Mouse (Mus musculus): ENCODE results near the gene Gm17482. TPM values are rescaled to one million over a fixed set of nuclear protein-coding genes. Genes with fewer than 3 reads are reported as not detected.
"Not testable (repeated sequence)": the region's sequence is repeated elsewhere in the genome, so short reads cannot be mapped to it uniquely, and the experiment has no call there.

Gene Gm17482
- not detected for total RNA-seq (2021)

- no peak for DNase-seq
- intact Hi-C loops (cut with DNase I), result no loop called here
Measured at GRCm38 (mm10) chr6:115227043-115227442, at the start of gene Gm17482. Gm17482 (plus strand) TSS chr6:115227343.

- DNase-seq, result no peak
- intact Hi-C loops (cut with DNase I), result loop anchor here (5.0 kb wide), 1 partner anchor 88 kb away; no protein-coding TSS in a partner anchor
Measured at GRCm38 (mm10) chr6:115178826-115179225, 48.3 kb upstream of the Gm17482 start.

GRCm38 (mm10) chr6:115181094-115181493 is 46.0 kb upstream of the Gm17482 start:
- intact Hi-C loops (cut with DNase I), result no loop called here
- no peak for DNase-seq

GRCm38 (mm10) chr6:115191111-115191510 is 36.0 kb upstream of the Gm17482 start:
- intact Hi-C loops (cut with DNase I), result no loop called here
- no peak for DNase-seq

- no peak for DNase-seq
- intact Hi-C loops (cut with DNase I), result no loop called here
Measured at GRCm38 (mm10) chr6:115200753-115201152, 26.4 kb upstream of the Gm17482 start.

GRCm38 (mm10) chr6:115203029-115203428 is 24.1 kb upstream of the Gm17482 start:
- intact Hi-C loops (cut with DNase I), result no loop called here
- no peak for DNase-seq

GRCm38 (mm10) chr6:115210187-115210586 is 17.0 kb upstream of the Gm17482 start:
- DNase-seq, result no peak
- intact Hi-C loops (cut with DNase I), result no loop called here

- intact Hi-C loops (cut with DNase I), result no loop called here
- DNase-seq, result no peak
Measured at GRCm38 (mm10) chr6:115210820-115211219, 16.3 kb upstream of the Gm17482 start.

GRCm38 (mm10) chr6:115212132-115212903 is 14.8 kb upstream of the Gm17482 start:
- no peak for DNase-seq
- intact Hi-C loops (cut with DNase I), result no loop called here

GRCm38 (mm10) chr6:115213129-115213528 is 14.0 kb upstream of the Gm17482 start:
- DNase-seq, result no peak
- intact Hi-C loops (cut with DNase I), result no loop called here

GRCm38 (mm10) chr6:115221215-115221641 is 5.9 kb upstream of the Gm17482 start:
- peak; percentile 64 for DNase-seq
- intact Hi-C loops (cut with DNase I), result no loop called here

- intact Hi-C loops (cut with DNase I), result loop anchor here (2.0 kb wide), 1 partner anchor 313 kb away; no protein-coding TSS in a partner anchor
- DNase-seq, result peak; percentile 69
Measured at GRCm38 (mm10) chr6:115225519-115225918, 1.6 kb upstream of the Gm17482 start.

GRCm38 (mm10) chr6:115227529-115227928 is 386 bp downstream of the Gm17482 start:
- DNase-seq, result peak; percentile 80
- intact Hi-C loops (cut with DNase I), result no loop called here

- intact Hi-C loops (cut with DNase I), result no loop called here
- no peak for DNase-seq
Measured at GRCm38 (mm10) chr6:115230557-115230956, 3.4 kb downstream of the Gm17482 start.

- intact Hi-C loops (cut with DNase I), result no loop called here
- DNase-seq, result no peak
Measured at GRCm38 (mm10) chr6:115231836-115232235, 4.7 kb downstream of the Gm17482 start.

- intact Hi-C loops (cut with DNase I), result no loop called here
- DNase-seq, result no peak
Measured at GRCm38 (mm10) chr6:115232562-115232961, 5.4 kb downstream of the Gm17482 start.

GRCm38 (mm10) chr6:115238031-115239027 is 11.2 kb downstream of the Gm17482 start:
- intact Hi-C loops (cut with DNase I), result no loop called here
- DNase-seq, result peak; percentile 27

- no peak for DNase-seq
- intact Hi-C loops (cut with DNase I), result no loop called here
Measured at GRCm38 (mm10) chr6:115239335-115239734, 12.2 kb downstream of the Gm17482 start.

- DNase-seq; intact Hi-C loops (cut with DNase I): not testable (repeated sequence)
Measured at GRCm38 (mm10) chr6:115240431-115240830, 13.3 kb downstream of the Gm17482 start.

- intact Hi-C loops (cut with DNase I), result no loop called here
- peak; percentile 20 for DNase-seq
Measured at GRCm38 (mm10) chr6:115241131-115241699, 14.1 kb downstream of the Gm17482 start.

GRCm38 (mm10) chr6:115241939-115242338 is 14.8 kb downstream of the Gm17482 start:
- intact Hi-C loops (cut with DNase I), result no loop called here
- DNase-seq, result peak; percentile 32

All from left cerebral cortex, postnatal 4 days (tissue).